Mouse (Mus musculus) frontal cortex, postnatal 25 days (tissue): ENCODE measurements at regions not wholly inside any gene's neighbourhood (a gene's known extent, or its start where the extent isn't known, plus 50 kb on each side); places are given as distances from the start of the nearest gene placed in this dataset.

ENCODE experiments used
- DNase-seq, 2 experiments: peaks; one replicate each; pipeline ENCODE4 v3.0.0; 2022; ENCODE audit warnings: low spot score in 2 of 2

GRCm38 (mm10) chr15:67467404-67468345 lies 967.0 kb upstream of the Lrrc6 start:
- no peak for DNase-seq

GRCm38 (mm10) chr15:67462863-67463262 lies 962.2 kb upstream of the Lrrc6 start:
- DNase-seq, result no peak

- no peak for DNase-seq
Observed at GRCm38 (mm10) chr15:67460384-67460783, 959.7 kb upstream of the Lrrc6 start.

GRCm38 (mm10) chr15:67434284-67434683 lies 933.6 kb upstream of the Lrrc6 start:
- DNase-seq, result peak in 1 of 2 experiments; percentile 29

GRCm38 (mm10) chr15:67423922-67424321 lies 923.2 kb upstream of the Lrrc6 start:
- DNase-seq, result no peak

GRCm38 (mm10) chr15:67422277-67422953 lies 921.7 kb upstream of the Lrrc6 start:
- no peak for DNase-seq

- DNase-seq, result no peak
Observed at GRCm38 (mm10) chr15:67420776-67421175, 920.1 kb upstream of the Lrrc6 start.

GRCm38 (mm10) chr15:67419733-67420132 lies 919.0 kb upstream of the Lrrc6 start:
- no peak for DNase-seq

GRCm38 (mm10) chr15:67417742-67418163 lies 917.0 kb upstream of the Lrrc6 start:
- no peak for DNase-seq

GRCm38 (mm10) chr15:67415840-67416239 lies 915.1 kb upstream of the Lrrc6 start:
- no peak for DNase-seq

GRCm38 (mm10) chr15:67414371-67414930 lies 913.7 kb upstream of the Lrrc6 start:
- DNase-seq, result no peak

GRCm38 (mm10) chr15:67413581-67413980 lies 912.9 kb upstream of the Lrrc6 start:
- DNase-seq, result no peak

GRCm38 (mm10) chr15:67412394-67412793 lies 911.7 kb upstream of the Lrrc6 start:
- no peak for DNase-seq

GRCm38 (mm10) chr15:67411657-67412056 lies 910.9 kb upstream of the Lrrc6 start:
- DNase-seq, result no peak

GRCm38 (mm10) chr15:67410012-67410411 lies 909.3 kb upstream of the Lrrc6 start:
- DNase-seq, result no peak

- no peak for DNase-seq
Observed at GRCm38 (mm10) chr15:67408871-67409559, 908.3 kb upstream of the Lrrc6 start.

- no peak for DNase-seq
Observed at GRCm38 (mm10) chr15:67407244-67407643, 906.5 kb upstream of the Lrrc6 start.

GRCm38 (mm10) chr15:67405523-67405922 lies 904.8 kb upstream of the Lrrc6 start:
- DNase-seq, result no peak

- DNase-seq, result no peak
Observed at GRCm38 (mm10) chr15:67405011-67405410, 904.3 kb upstream of the Lrrc6 start.

- DNase-seq, result no peak
Observed at GRCm38 (mm10) chr15:67402310-67402709, 901.6 kb upstream of the Lrrc6 start.

- no peak for DNase-seq
Observed at GRCm38 (mm10) chr15:67397269-67397668, 896.6 kb upstream of the Lrrc6 start.

GRCm38 (mm10) chr15:67395114-67395513 lies 894.4 kb upstream of the Lrrc6 start:
- no peak for DNase-seq
